Mouse (Mus musculus) layer of hippocampus, adult 2 months (tissue): Measurements from ENCODE around the gene Olfr1212. TPM values are rescaled to one million over a fixed set of nuclear protein-coding genes. Genes with fewer than 3 reads are reported as not detected.

Source experiments
- DNase-seq, 2 experiments: peaks; one replicate each; pipeline ENCODE4 v3.0.0; 2022; ENCODE audit warnings: low spot score in 2 of 2
- H3K27ac ChIP-seq: fragments of 200-600 bp; 2 replicates; pipeline ENCODE4 v1.8.1; 2022
- H3K4me3 ChIP-seq: fragments of 200-600 bp; 2 replicates; pipeline ENCODE4 v1.8.1; 2022; ENCODE audit warnings: mild to moderate bottlenecking
- CTCF ChIP-seq: fragments of 200-600 bp; conservative IDR thresholded peaks from 2 replicates; pipeline ENCODE4 v1.8.1; 2022; ENCODE audit warnings: antibody characterized with exemption, mild to moderate bottlenecking, moderate library complexity
- long read RNA-seq, 2 experiments: library from polyadenylated mRNA; stranded (forward); transcript quantifications; one replicate each; pipeline ENCODE4 v2.0.0; 2021; ENCODE audit warnings: borderline mapping rate in 2 of 2
- total RNA-seq, 2 experiments: library from RNA; stranded (reverse); gene quantifications; 2 replicates each; pipeline ENCODE4 v1.2.3; 2021

Gene Olfr1212
- total RNA-seq, result not detected
- long read RNA-seq, experiment 1, result 0 reads
- long read RNA-seq, experiment 2, result 0 reads

DNA sequence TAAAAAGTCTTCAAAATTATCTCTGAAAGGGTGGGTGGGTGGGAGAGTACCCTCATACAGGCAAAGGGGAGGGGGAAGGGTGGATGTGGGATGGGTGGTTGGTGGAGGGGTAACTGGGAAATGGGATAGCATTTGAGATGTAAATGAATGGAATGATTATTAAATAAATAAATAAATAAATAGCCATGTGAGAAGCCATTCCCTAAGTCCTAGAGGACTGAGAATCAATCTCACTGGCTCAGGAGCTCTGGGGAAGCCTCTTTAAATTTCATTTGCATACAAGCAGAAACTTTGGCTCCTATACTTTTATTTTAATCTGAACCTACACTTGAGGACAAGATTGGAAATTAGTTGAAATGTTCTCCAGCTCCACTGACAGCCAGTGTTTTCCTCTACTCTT lies at the start of gene Olfr1212:
Gene Olfr1212 (plus strand): TSS at position 301 of the 400 bp plus-strand sequence.
- no peak for TF ChIP-seq CTCF
- DNase-seq, result no peak
- Histone ChIP-seq H3K27ac (no peak within 1 kb of the TSS), H3K4me3 (no peak within 1 kb of the TSS)

DNA sequence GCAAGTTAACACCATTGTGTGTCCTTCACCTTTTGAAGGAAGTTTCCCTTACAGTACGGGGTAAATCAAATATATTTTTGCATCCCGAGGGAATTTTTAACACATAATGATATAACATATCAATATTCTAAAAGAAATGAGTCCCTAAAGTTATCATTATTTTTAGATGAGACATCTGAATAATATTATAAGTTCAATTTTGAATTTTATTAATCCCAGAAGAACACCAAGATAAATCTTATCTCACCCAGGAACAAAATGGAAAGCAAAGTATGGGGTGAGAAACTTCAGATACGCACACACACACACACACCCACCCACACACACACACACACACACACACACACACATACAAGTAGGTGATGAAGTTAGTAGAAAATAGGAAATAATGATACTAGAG lies 38.7 kb upstream of the Olfr1212 start, which contains the start of gene Olfr1209:
Gene Olfr1209 (minus strand): TSS at position 101 of the 400 bp plus-strand sequence.
- TF ChIP-seq CTCF, result no peak
- DNase-seq, result no peak
- H3K4me3 ChIP-seq, result no peak within 1 kb of the TSS
- no peak within 1 kb of the TSS for H3K27ac ChIP-seq

- TF ChIP-seq CTCF, result no peak
- DNase-seq, result no peak
- no peak within 1 kb of the TSS for H3K4me3 ChIP-seq
These were observed 15.8 kb upstream of the Olfr1212 start, which contains the start of gene Olfr1211 for GRCm38 (mm10) chr2:88938011-88938410. Gene Olfr1211, minus strand, starts transcription at chr2:88938111.

DNA sequence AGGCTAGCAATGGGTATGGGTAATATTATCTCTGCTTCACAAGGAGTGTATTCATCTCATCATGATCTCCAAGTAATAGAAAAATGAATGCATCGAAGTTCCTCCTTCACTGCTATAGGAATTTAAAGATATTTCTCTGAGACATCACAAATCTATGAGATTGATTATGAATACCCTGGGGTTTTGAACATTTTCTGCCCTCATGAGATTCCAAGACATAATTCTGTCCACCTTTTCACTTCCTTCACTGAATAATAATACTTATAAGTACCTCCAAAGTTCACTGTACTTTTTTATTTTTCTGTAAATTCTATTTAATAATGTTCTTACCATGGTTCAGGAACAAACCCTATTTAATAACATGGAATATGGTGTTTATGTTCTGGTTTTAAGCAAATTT lies 26.4 kb downstream of the Olfr1212 start, which contains the start of gene Gm13762:
Gene Gm13762 (minus strand): TSS at position 101 of the 400 bp plus-strand sequence.
- Histone ChIP-seq H3K4me3 (no peak within 1 kb of the TSS), H3K27ac (no peak within 1 kb of the TSS)
- no peak for TF ChIP-seq CTCF
- DNase-seq, result no peak

More at GRCm38 (mm10) chr2:88938011-88938410, 15.8 kb upstream of the Olfr1212 start, which contains the start of gene Olfr1211:
- H3K27ac ChIP-seq, result no peak within 1 kb of the TSS

GRCm38 (mm10) chr2:88992553-88992952 lies 38.8 kb downstream of the Olfr1212 start, which contains the start of gene Olfr1214:
Gene Olfr1214, minus strand, starts transcription at chr2:88992653.
- Histone ChIP-seq H3K4me3 (no peak within 1 kb of the TSS), H3K27ac (no peak within 1 kb of the TSS)
- DNase-seq, result no peak
- no peak for TF ChIP-seq CTCF

DNA sequence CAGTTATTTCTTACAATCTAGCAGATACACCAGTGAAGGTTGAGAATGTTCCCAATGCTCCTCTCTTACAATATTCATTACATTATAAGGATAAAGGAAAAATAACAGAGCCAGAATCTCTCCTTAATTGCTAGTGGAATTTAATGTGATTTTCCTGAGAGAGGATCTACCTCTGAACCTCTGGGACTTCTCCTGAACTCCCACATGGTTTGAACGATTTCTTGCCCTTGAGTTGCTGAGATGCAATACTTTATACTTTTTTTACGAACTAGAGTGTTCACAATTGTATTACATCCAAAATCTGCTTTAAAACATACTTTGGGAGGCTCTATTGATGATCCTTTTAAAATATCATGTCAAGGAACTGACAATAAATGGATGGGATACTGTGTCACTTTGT lies 53.1 kb downstream of the Olfr1212 start, which contains the start of gene Olfr1215:
Gene Olfr1215 (minus strand): TSS at position 101 of the 400 bp plus-strand sequence.
- Histone ChIP-seq H3K4me3 (no peak within 1 kb of the TSS), H3K27ac (no peak within 1 kb of the TSS)
- no peak for DNase-seq
- TF ChIP-seq CTCF, result no peak

Other genes with a start within 250 kb of the Olfr1212 start
- gene Olfr1196, start 249.4 kb upstream of the Olfr1212 start, total RNA-seq, result not detected
- gene Olfr1197, start 221.6 kb upstream of the Olfr1212 start, total RNA-seq, result not detected
- not detected for gene Olfr1198, start 202.6 kb upstream of the Olfr1212 start, total RNA-seq
- gene Olfr1199, start 193.5 kb upstream of the Olfr1212 start, total RNA-seq, result not detected
- not detected for gene Olfr1200, start 183.5 kb upstream of the Olfr1212 start, total RNA-seq
- gene Olfr1201, start 160.9 kb upstream of the Olfr1212 start, total RNA-seq, result not detected
- not detected for gene Olfr1202, start 139.5 kb upstream of the Olfr1212 start, total RNA-seq
- not detected for gene Olfr1205, start 124.2 kb upstream of the Olfr1212 start, total RNA-seq
- gene Olfr1204, start 104.7 kb upstream of the Olfr1212 start, total RNA-seq, result not detected
- gene Olfr1206, start 90.7 kb upstream of the Olfr1212 start, total RNA-seq, result not detected
- gene Olfr1208, start 51.7 kb upstream of the Olfr1212 start, total RNA-seq, result not detected
- not detected for gene Olfr1209, start 38.8 kb upstream of the Olfr1212 start, total RNA-seq
- not detected for gene Olfr1211, start 15.9 kb upstream of the Olfr1212 start, total RNA-seq
- gene Gm13762, start 26.3 kb downstream of the Olfr1212 start, total RNA-seq, result not detected
- not detected for gene Olfr1214, start 38.7 kb downstream of the Olfr1212 start, total RNA-seq
- not detected for gene Olfr1215, start 53.0 kb downstream of the Olfr1212 start, total RNA-seq
- gene Olfr1216, start 64.4 kb downstream of the Olfr1212 start, total RNA-seq, result not detected
- gene Olfr1217, start 78.1 kb downstream of the Olfr1212 start, total RNA-seq, result not detected
- not detected for gene Olfr1218, start 107.2 kb downstream of the Olfr1212 start, total RNA-seq
- gene Olfr1219, start 129.5 kb downstream of the Olfr1212 start, total RNA-seq, result not detected
- gene Olfr1220, start 152.9 kb downstream of the Olfr1212 start, total RNA-seq, result not detected
- not detected for gene Olfr1221, start 163.3 kb downstream of the Olfr1212 start, total RNA-seq
- gene Olfr1222, start 179.1 kb downstream of the Olfr1212 start, total RNA-seq, result not detected
- not detected for gene Olfr1223, start 197.6 kb downstream of the Olfr1212 start, total RNA-seq
- not detected for gene Olfr1224-ps1, start 210.1 kb downstream of the Olfr1212 start, total RNA-seq
- gene Olfr1225, start 220.7 kb downstream of the Olfr1212 start, total RNA-seq, result not detected
- not detected for gene Olfr1226, start 246.1 kb downstream of the Olfr1212 start, total RNA-seq